Mouse (Mus musculus) bone marrow macrophage, adult 2 months (primary cell): ENCODE results near the gene Cfap221.

Source experiments
- CTCF ChIP-seq: IDR thresholded peaks from 2 replicates; pipeline ENCODE4 v1.5.1; 2012; ENCODE audit warnings: low read depth, mild to moderate bottlenecking, low read length, moderate library complexity
- POLR2A ChIP-seq: IDR thresholded peaks from 2 replicates; pipeline ENCODE4 v1.6.1; 2012; ENCODE audit warnings: mild to moderate bottlenecking, low read depth, low read length, borderline replicate concordance

DNA sequence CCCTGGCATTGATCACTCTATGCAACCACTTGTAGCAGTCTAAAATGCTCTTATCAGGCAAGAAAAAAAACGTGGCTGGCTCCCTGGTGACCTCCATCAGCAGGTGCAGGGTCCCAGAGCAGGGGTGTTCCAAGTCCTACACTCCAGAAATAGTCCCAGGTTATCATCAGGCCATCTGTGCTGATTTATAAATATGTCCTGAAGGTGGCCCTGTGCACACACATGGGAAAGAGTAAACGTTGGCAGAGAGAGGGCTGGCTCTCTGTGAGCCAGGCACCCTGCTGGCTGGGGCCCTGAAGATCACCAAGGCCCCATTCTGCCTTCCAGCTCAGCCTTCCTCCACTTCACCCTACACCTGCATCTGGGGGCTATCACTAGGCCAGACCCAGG, 28.0 kb upstream of the Cfap221 start:
- TF ChIP-seq CTCF (no peak), POLR2A (no peak)
